In genomic region chr7:135537948-135538741, GRCm38 (mm10) we compare ENCODE assay signal across 8 mouse cellular contexts. TPM values are rescaled to one million over a fixed set of nuclear protein-coding genes. Genes with fewer than 3 reads are reported as not detected.
DNase-seq lines count a peak whose midpoint lies in the region; ATAC-seq lines count a peak whose summit lies in the region.

No protein-coding gene starts in this region.

- peak; percentile 25 to 35 for DNase-seq in spleen, postnatal 10 days (ENCODE audit: low spot score in 2 of 2)
- no peak for DNase-seq in spleen, adult 18-20 months
- DNase-seq in cerebellum, postnatal 36 days: peak; percentile 60 to 68
- peak; percentile 30 to 55 for DNase-seq in heart, adult 18-20 months
- peak; percentile 39 for DNase-seq in liver, embryonic 11.5 days (ENCODE audit: low spot score)
- peak; percentile 47 for DNase-seq in neural tube, embryonic 10.5 days (ENCODE audit: extremely low spot score, low spot score)

- 2% methylated on average over 71 of the region's 71 CpGs for WGBS in kidney, embryonic 15.5 days
- WGBS in liver, embryonic 11.5 days: under 1% methylated on average over 71 of the region's 71 CpGs

- H3K36me3 ChIP-seq in kidney, embryonic 15.5 days: no peaks in the 10 kb centered on the region
- no peaks in the 10 kb centered on the region for H3K36me3 ChIP-seq in liver, embryonic 11.5 days (ENCODE audit: control insufficient read depth, insufficient read depth, low read length)

- peak; percentile 61 for ATAC-seq in kidney, embryonic 15.5 days (replicated peaks; ENCODE audit: low FRiP score)
- peak; percentile 38 for ATAC-seq in liver, embryonic 11.5 days (replicated peaks; ENCODE audit: low FRiP score)
- ATAC-seq in monocyte, adult 5-6 weeks (replicated peaks; ENCODE audit: insufficient number of reproducible peaks, low FRiP score, low TSS enrichment, poor library complexity, severe bottlenecking): no peak; the same call in 1 of the 2 replicates

- peak overlapping the region; percentile 60 for H3K9ac ChIP-seq in kidney, embryonic 15.5 days
- peak overlapping the region; percentile 72 for H3K9ac ChIP-seq in liver, embryonic 11.5 days (ENCODE audit: low read depth, low read length)

- peaks cover 10% of the 10 kb centered on the region for H3K4me1 ChIP-seq in kidney, embryonic 15.5 days
- H3K4me1 ChIP-seq in liver, embryonic 11.5 days (replicated peaks; ENCODE audit: control insufficient read depth, insufficient read depth, low read length): peaks cover 9% of the 10 kb centered on the region; the same call in 1 of the 2 replicates

- peak overlapping the region; percentile 100 for H3K4me2 ChIP-seq in kidney, embryonic 15.5 days
- peak overlapping the region; percentile 96 for H3K4me2 ChIP-seq in liver, embryonic 11.5 days

- H3K4me3 ChIP-seq in kidney, embryonic 15.5 days (replicated peaks): peak overlapping the region; percentile 68
- peak overlapping the region; percentile 81 for H3K4me3 ChIP-seq in liver, embryonic 11.5 days (ENCODE audit: low read depth, low read length)

- H3K9me3 ChIP-seq in kidney, embryonic 15.5 days (replicated peaks): no peaks in the 10 kb centered on the region
- no peaks in the 10 kb centered on the region for H3K9me3 ChIP-seq in liver, embryonic 11.5 days (ENCODE audit: control insufficient read depth, low read length)

- 0 out of 2 replicates have a peak overlapping the region, but pooled peaks have one; percentile 37 for H3K27ac ChIP-seq in kidney, embryonic 15.5 days
- H3K27ac ChIP-seq in liver, embryonic 11.5 days (ENCODE audit: low read depth, low read length): peak overlapping the region; percentile 52

- H3K27me3 ChIP-seq in kidney, embryonic 15.5 days: peaks cover 28% of the 10 kb centered on the region
- H3K27me3 ChIP-seq in liver, embryonic 11.5 days (replicated peaks; ENCODE audit: control insufficient read depth, insufficient read depth, low read length): no peaks in the 10 kb centered on the region

RNA-seq across cellular contexts. Expression of gene Ptpre, which starts 0.9 kb away (rescaled TPM):
- 1 to 10 TPM; 2.2 to 2.9 TPM for total RNA-seq in heart, adult 18-20 months (2021)
- polyA plus RNA-seq in kidney, embryonic 15.5 days (2015; fragmentation: Nextera tagmentation; extraction: Ambion mirVana): 1.6 TPM in 2 replicates
- polyA plus RNA-seq in liver, embryonic 11.5 days (2014; fragmentation: Nextera tagmentation; extraction: Ambion mirVana): 5.4 and 7.0 TPM in 2 replicates
- 157 to 186 TPM (median 183 TPM) in 3 replicates for total RNA-seq in monocyte, adult 5-6 weeks (2017)

RNA-seq across cellular contexts. Expression of gene Clrn3, which starts 9.7 kb away (rescaled TPM):
- total RNA-seq in heart, adult 18-20 months (2021): not detected
- 8.9 and 9.4 TPM in 2 replicates for polyA plus RNA-seq in kidney, embryonic 15.5 days (2015; fragmentation: Nextera tagmentation; extraction: Ambion mirVana)
- polyA plus RNA-seq in liver, embryonic 11.5 days (2014; fragmentation: Nextera tagmentation; extraction: Ambion mirVana): 0.04 TPM in 1 of 2 replicates, not detected in the other
- not detected in 3 replicates for total RNA-seq in monocyte, adult 5-6 weeks (2017)

Comparison
In these comparisons a context has a peak if more than half of its experiments do, and no peak if none do; other contexts are left out.
1. DNase-seq: peak in spleen, postnatal 10 days (2 of 2), cerebellum, postnatal 36 days (2 of 2), heart, adult 18-20 months (2 of 2), liver, embryonic 11.5 days (single experiment) and neural tube, embryonic 10.5 days (single experiment); none in spleen, adult 18-20 months (0 of 2).
2. RNA of gene Ptpre, which starts 0.9 kb away (total RNA-seq): 157 to 186 TPM in monocyte, adult 5-6 weeks; 2.2 to 2.9 TPM in heart, adult 18-20 months; every median in the first group is over 10 times any median in the second.